ENCODE assay signal across 7 mouse cellular contexts in the genomic region with DNA sequence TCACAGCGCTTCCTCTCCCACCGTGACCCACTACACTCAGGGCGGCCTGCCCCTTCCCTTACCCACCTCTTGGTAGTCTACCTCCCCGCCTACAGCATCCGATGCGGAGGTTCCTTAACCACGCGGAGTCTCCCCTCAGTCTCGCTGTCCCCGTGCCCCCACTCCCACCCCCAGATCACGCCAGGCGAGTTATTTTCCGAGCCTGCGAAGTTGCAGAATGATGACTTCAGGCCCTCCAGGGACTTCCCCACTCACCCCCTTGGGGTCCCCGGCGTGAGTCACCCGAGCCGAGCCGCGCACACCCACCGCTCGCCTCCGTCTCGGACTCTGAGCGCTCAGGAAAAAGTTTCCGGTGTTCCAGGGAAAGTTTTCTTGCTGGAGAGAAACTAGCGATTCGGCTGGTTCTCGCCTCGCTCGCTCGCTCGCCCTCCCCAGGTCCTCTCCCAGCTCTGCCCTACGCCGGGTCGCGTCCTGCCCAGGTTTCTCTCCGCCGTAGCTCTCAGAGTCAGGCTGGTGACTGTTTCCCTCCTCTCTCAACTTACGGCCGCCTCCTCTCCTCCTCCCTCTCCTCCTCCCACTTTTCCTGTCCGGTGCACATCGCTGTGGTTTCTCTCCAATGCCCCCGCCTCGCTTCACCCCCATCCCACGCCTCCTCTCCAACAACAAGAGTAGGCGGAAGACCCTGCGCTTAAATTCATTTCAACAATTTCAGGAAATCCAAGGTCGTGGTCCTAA.
DNase-seq lines count a peak whose midpoint lies in the region; ATAC-seq lines count a peak whose summit lies in the region.

No protein-coding gene starts in this region.

- WGBS in liver, embryonic 15.5 days (ENCODE audit: insufficient replicate concordance) = under 1% methylated on average over 49 of the region's 49 CpGs

- H3K4me2 ChIP-seq in liver, embryonic 15.5 days = peak overlapping the region; percentile 67

- no peak overlapping the region for H3K9ac ChIP-seq in liver, embryonic 15.5 days

- H3K9me3 ChIP-seq in liver, embryonic 15.5 days (replicated peaks) = no peaks in the 10 kb centered on the region

- peaks cover 40% of the 10 kb centered on the region for H3K27me3 ChIP-seq in liver, embryonic 15.5 days

- ATAC-seq in inflammation-experienced regulatory T-cells, adult 6 months = peak; percentile 39
- peak; percentile 30; the same call in 1 of the 2 replicates for ATAC-seq in liver, embryonic 15.5 days (ENCODE audit: insufficient read depth)

- peak overlapping the region; percentile 24; the same call in 1 of the 2 replicates for H3K27ac ChIP-seq in liver, embryonic 15.5 days (replicated peaks)

- 0 out of 2 replicates have a peak, but pooled peaks cover 4% of the 10 kb centered on the region for H3K4me1 ChIP-seq in liver, embryonic 15.5 days (replicated peaks)

- peak overlapping the region; percentile 53 for H3K4me3 ChIP-seq in liver, embryonic 15.5 days (replicated peaks)

- H3K36me3 ChIP-seq in liver, embryonic 15.5 days (replicated peaks) = no peaks in the 10 kb centered on the region

- DNase-seq in Muller cell, postnatal 12 days (ENCODE audit: inconsistent ontology term) = peak; percentile 84
- DNase-seq in adrenal gland, postnatal 14 days = peak; percentile 56
- DNase-seq in gastrocnemius, postnatal 25 days = peak; percentile 26
- peak; percentile 75 for DNase-seq in neural tube, embryonic 10.5 days (ENCODE audit: extremely low spot score, low spot score)
- DNase-seq in thymus, postnatal 36 days = peak; percentile 17 to 34

Comparison
In these comparisons a context has a peak if more than half of its experiments do, and no peak if none do; other contexts are left out.
1. Peak in every context shown above with its lines: DNase-seq, ATAC-seq, H3K4me3 ChIP-seq and H3K27ac ChIP-seq.
2. DNase-seq: peak in every context shown above with its lines; median percentile 84 in Muller cell, postnatal 12 days; 75 in neural tube, embryonic 10.5 days; 56 in adrenal gland, postnatal 14 days; 26 in gastrocnemius, postnatal 25 days; 26 in thymus, postnatal 36 days.